Mouse (Mus musculus) midbrain, embryonic 13.5 days (tissue): ENCODE data around the gene Gm7697. TPM values are rescaled to one million over a fixed set of nuclear protein-coding genes. Genes with fewer than 3 reads are reported as not detected.

ENCODE experiments used
- polyA plus RNA-seq: library from polyadenylated mRNA; unstranded; fragments of >200 nt; fragmentation: Nextera tagmentation; extraction: Ambion mirVana; gene quantifications from 2 replicates; pipeline ENCODE4 v1.2.1, GENCODE M21; 2015

The Gm7697 gene
- polyA plus RNA-seq, 1 experiment from 2014 or later = not detected

Other genes with a start within 250 kb of the Gm7697 start
- gene Gm9495, start 69.4 kb downstream of the Gm7697 start, polyA plus RNA-seq = not detected in 2 replicates
- 48.6 and 50.8 TPM in 2 replicates for gene Zfp868, start 102.6 kb upstream of the Gm7697 start, polyA plus RNA-seq
- 2.3 and 2.4 TPM in 2 replicates for gene Zfp964, start 131.5 kb upstream of the Gm7697 start, polyA plus RNA-seq
- gene Zfp869, start 187.7 kb upstream of the Gm7697 start, polyA plus RNA-seq = 28.4 and 28.8 TPM in 2 replicates
- 9.2 and 10.2 TPM in 2 replicates for gene Zfp963, start 227.0 kb upstream of the Gm7697 start, polyA plus RNA-seq